8 mouse cellular contexts compared by ENCODE assay signal in the genomic region with DNA sequence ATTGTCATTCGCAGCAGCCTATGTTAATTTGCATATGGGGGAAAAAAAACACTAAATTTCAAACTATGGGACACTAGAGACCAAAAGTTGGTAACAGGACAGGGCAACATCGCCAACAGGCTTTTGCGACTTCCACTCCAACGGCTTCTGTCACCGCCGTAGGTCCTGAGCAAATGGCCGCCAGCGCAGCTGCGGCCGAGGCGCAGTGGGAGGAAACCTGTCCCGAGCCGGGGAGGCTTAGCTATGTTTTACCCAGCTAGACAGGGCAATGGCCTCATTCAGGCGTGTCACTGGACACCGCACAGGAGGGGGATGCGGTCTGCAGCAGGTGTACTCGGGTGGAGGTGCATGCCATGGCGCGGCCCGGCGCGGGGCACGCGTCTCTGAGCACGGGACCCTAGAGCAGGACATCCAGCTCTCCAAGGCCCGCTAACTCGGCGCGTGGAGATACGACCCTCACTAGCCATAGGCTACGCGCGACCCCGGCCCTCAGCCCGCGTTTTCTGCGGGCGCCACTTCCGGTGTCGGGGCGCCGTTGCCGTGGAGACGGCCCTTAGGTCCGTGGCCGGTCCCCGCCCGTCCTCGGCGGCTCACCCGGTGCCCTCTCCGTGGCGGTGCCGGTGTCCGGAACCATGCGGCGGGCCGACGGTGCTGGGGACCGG. TPM values are rescaled to one million over a fixed set of nuclear protein-coding genes. Genes with fewer than 3 reads are reported as not detected.
DNase-seq lines count a peak whose midpoint lies in the region; ATAC-seq and TF ChIP-seq lines count a peak whose summit lies in the region.

No protein-coding gene starts in this region.

- peak overlapping the region; percentile 65 for H3K4me2 ChIP-seq in liver, embryonic 11.5 days
- peak overlapping the region; percentile 88 for H3K4me2 ChIP-seq in neural tube, embryonic 12.5 days (replicated peaks)

- TF ChIP-seq POLR2A in spleen, adult 2 months (IDR thresholded peaks at IDR 0.05; ENCODE audit: low read depth, low read length) = no peak

- 1% methylated on average over 60 of the region's 60 CpGs for WGBS in spleen, adult 2 months
- WGBS in liver, embryonic 11.5 days = under 1% methylated on average over 60 of the region's 60 CpGs
- under 1% methylated on average over 60 of the region's 60 CpGs for WGBS in neural tube, embryonic 12.5 days

- DNase-seq in adrenal gland, postnatal 36 days = peak; percentile 71 to 81
- DNase-seq in adrenal gland, postnatal 14 days = no peak
- DNase-seq in spleen, adult 2 months (ENCODE audit: low read depth in 1 of 2, low spot score in 2 of 2) = peak; percentile 29 to 60
- no peak for DNase-seq in spleen, adult 18-20 months
- DNase-seq in gastrocnemius, postnatal 14 days = peak; percentile 37
- no peak for DNase-seq in liver, embryonic 11.5 days (ENCODE audit: low spot score)
- DNase-seq in ovary, postnatal 14 days (ENCODE audit: low spot score) = no peak

- peaks cover 3% of the 10 kb centered on the region; the same call in 1 of the 2 replicates for H3K36me3 ChIP-seq in spleen, adult 2 months (ENCODE audit: control insufficient read depth, insufficient read depth, low read length)
- no peaks in the 10 kb centered on the region for H3K36me3 ChIP-seq in liver, embryonic 11.5 days (ENCODE audit: control insufficient read depth, insufficient read depth, low read length)
- peaks cover 15% of the 10 kb centered on the region for H3K36me3 ChIP-seq in neural tube, embryonic 12.5 days

- H3K4me1 ChIP-seq in spleen, adult 2 months (ENCODE audit: control insufficient read depth, insufficient read depth, insufficient read length) = peaks cover 5% of the 10 kb centered on the region; the same call in 1 of the 2 replicates
- peaks cover 30% of the 10 kb centered on the region for H3K4me1 ChIP-seq in liver, embryonic 11.5 days (replicated peaks; ENCODE audit: control insufficient read depth, insufficient read depth, low read length)
- peaks cover 20% of the 10 kb centered on the region for H3K4me1 ChIP-seq in neural tube, embryonic 12.5 days

- intact Hi-C loops in gastrocnemius, postnatal 14 days (cut with DNase I; ENCODE audit: low total_unique reads) = loop anchor here (5.0 kb wide), 1 partner anchor 82 kb away; no protein-coding TSS in a partner anchor

- TF ChIP-seq CTCF in spleen, adult 2 months (IDR thresholded peaks at IDR 0.05; ENCODE audit: extremely low read depth, insufficient read depth, insufficient read length, insufficient replicate concordance) = no peak

- peak overlapping the region; percentile 84 for H3K27ac ChIP-seq in spleen, adult 2 months (ENCODE audit: insufficient read depth, low read length)
- peak overlapping the region; percentile 95 for H3K27ac ChIP-seq in liver, embryonic 11.5 days (ENCODE audit: low read depth, low read length)
- peak overlapping the region; percentile 95 for H3K27ac ChIP-seq in neural tube, embryonic 12.5 days

- no peaks in the 10 kb centered on the region for H3K27me3 ChIP-seq in spleen, adult 2 months (ENCODE audit: control insufficient read depth, insufficient read depth, low read length)
- H3K27me3 ChIP-seq in liver, embryonic 11.5 days (replicated peaks; ENCODE audit: control insufficient read depth, insufficient read depth, low read length) = no peaks in the 10 kb centered on the region
- H3K27me3 ChIP-seq in neural tube, embryonic 12.5 days (replicated peaks) = no peaks in the 10 kb centered on the region

- H3K4me3 ChIP-seq in spleen, adult 2 months (ENCODE audit: extremely low read depth, insufficient read depth, insufficient read length) = peak overlapping the region; percentile 63
- peak overlapping the region; percentile 89 for H3K4me3 ChIP-seq in liver, embryonic 11.5 days (ENCODE audit: low read depth, low read length)
- peak overlapping the region; percentile 84 for H3K4me3 ChIP-seq in neural tube, embryonic 12.5 days

- H3K9me3 ChIP-seq in liver, embryonic 11.5 days (ENCODE audit: control insufficient read depth, low read length) = no peaks in the 10 kb centered on the region
- H3K9me3 ChIP-seq in neural tube, embryonic 12.5 days = no peaks in the 10 kb centered on the region

- peak; percentile 60 for ATAC-seq in liver, embryonic 11.5 days (replicated peaks; ENCODE audit: low FRiP score)
- peak; percentile 65 for ATAC-seq in neural tube, embryonic 12.5 days (ENCODE audit: low FRiP score, low read depth)

- peak overlapping the region; percentile 73 for H3K9ac ChIP-seq in liver, embryonic 11.5 days (ENCODE audit: low read depth, low read length)
- peak overlapping the region; percentile 89 for H3K9ac ChIP-seq in neural tube, embryonic 12.5 days

RNA-seq across cellular contexts. Expression of a gene that starts 16.7 kb away (rescaled TPM):
- total RNA-seq in adrenal gland, postnatal 36 days (2021) = 10 to 100 TPM; 33.3 to 40.1 TPM
- total RNA-seq in adrenal gland, postnatal 14 days (2021) = 25.9 and 30.5 TPM in 2 replicates
- polyA plus RNA-seq in spleen, adult 2 months (2012; rRNA removed) = 10.7 and 16.8 TPM in 2 replicates
- total RNA-seq in gastrocnemius, postnatal 14 days (2021) = 10 to 100 TPM; 12.3 to 18.4 TPM
- 4.0 TPM in 2 replicates for polyA plus RNA-seq in liver, embryonic 11.5 days (2014; fragmentation: Nextera tagmentation; extraction: Ambion mirVana)
- 15.0 and 15.2 TPM in 2 replicates for polyA plus RNA-seq in neural tube, embryonic 12.5 days (2016; fragmentation: Nextera tagmentation; extraction: Ambion mirVana)

Comparison
In these comparisons a context has a peak if more than half of its experiments do, and no peak if none do; other contexts are left out.
1. DNase-seq: peak in adrenal gland, postnatal 36 days (2 of 2), spleen, adult 2 months (2 of 2) and gastrocnemius, postnatal 14 days (single experiment); none in adrenal gland, postnatal 14 days (single experiment), spleen, adult 18-20 months (0 of 2), liver, embryonic 11.5 days (single experiment) and ovary, postnatal 14 days (single experiment).
2. Peak in every context shown above with its lines, with median percentiles within 50 percentile points of each other: H3K27ac ChIP-seq and H3K4me3 ChIP-seq.